Mouse (Mus musculus) ES-Bruce4 (cell line): ENCODE data around the gene Jtb.

ENCODE experiments used
- CTCF ChIP-seq: IDR thresholded peaks from one replicate; pipeline ENCODE4 v1.8.1; 2011; ENCODE audit warnings: low read depth, low read length
- EP300 ChIP-seq: IDR thresholded peaks from 2 replicates; pipeline ENCODE4 v1.6.1; 2011; ENCODE audit warnings: low read depth, low read length; ENCODE audit not compliant: insufficient read depth

DNA sequence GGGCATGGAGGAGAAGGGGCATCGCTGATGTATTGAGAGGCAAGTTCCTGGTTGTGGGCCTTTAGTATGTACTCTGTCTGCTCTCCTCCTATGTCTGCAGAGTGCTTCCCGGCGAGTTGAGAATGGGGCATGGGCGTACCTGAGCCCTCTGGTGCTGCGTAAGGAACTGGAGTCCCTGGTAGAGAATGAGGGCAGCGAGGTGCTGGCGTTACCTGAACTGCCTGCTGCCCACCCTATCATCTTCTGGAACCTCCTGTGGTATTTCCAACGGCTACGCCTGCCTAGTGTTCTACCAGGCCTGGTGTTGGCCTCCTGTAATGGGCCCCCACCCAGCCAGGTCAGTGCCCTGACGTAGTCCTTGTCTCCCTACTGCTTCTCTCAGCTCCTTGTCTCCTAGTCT, 46.8 kb downstream of the Jtb start:
- TF ChIP-seq EP300 = no peak
- TF ChIP-seq CTCF = no peak
